Mouse (Mus musculus) forebrain, embryonic 11.5 days (tissue): ENCODE data around the gene Hsd17b1. TPM values are rescaled to one million over a fixed set of nuclear protein-coding genes. Genes with fewer than 3 reads are reported as not detected.

ENCODE experiments used
- ATAC-seq: fragments of 200-750 bp; cut with Nextera tagmentation; replicated peaks from 2 replicates; pipeline ENCODE4 v1.8.0; 2017; ENCODE audit warnings: moderate TSS enrichment; ENCODE audit not compliant: low FRiP score
- DNase-seq: peaks from one replicate; pipeline ENCODE4 v3.0.0-alpha.2; 2017; ENCODE audit warnings: low spot score
- H3K27ac ChIP-seq: fragments of 300-500 bp; sonication (generic); 2 replicates; pipeline ENCODE4 v1.5.1; 2014; ENCODE audit warnings: low read depth, low read length
- H3K27me3 ChIP-seq: fragments of 300-500 bp; sonication (generic); 2 replicates; pipeline ENCODE4 v1.6.1; 2014; ENCODE audit warnings: mild to moderate bottlenecking, low read length, mixed read lengths; ENCODE audit not compliant: control insufficient read depth, insufficient read depth
- H3K36me3 ChIP-seq: fragments of 300-500 bp; sonication (generic); 2 replicates; pipeline ENCODE4 v1.6.1; 2014; ENCODE audit warnings: mild to moderate bottlenecking, low read length, moderate library complexity, mixed read lengths; ENCODE audit not compliant: control insufficient read depth, insufficient read depth
- H3K4me1 ChIP-seq: fragments of 300-500 bp; sonication (generic); replicated peaks from 2 replicates; pipeline ENCODE4 v1.6.1; 2014; ENCODE audit warnings: low read length, mixed read lengths; ENCODE audit not compliant: control insufficient read depth, insufficient read depth
- H3K4me2 ChIP-seq: fragments of 300-500 bp; sonication (generic); 2 replicates; pipeline ENCODE4 v1.6.1; 2014; ENCODE audit warnings: low read depth, mild to moderate bottlenecking, low read length, moderate library complexity, mixed read lengths; ENCODE audit not compliant: severe bottlenecking
- H3K4me3 ChIP-seq: fragments of 300-500 bp; sonication (generic); 2 replicates; pipeline ENCODE4 v1.5.1; 2014; ENCODE audit warnings: low read depth, low read length
- H3K9ac ChIP-seq: fragments of 300-500 bp; sonication (generic); 2 replicates; pipeline ENCODE4 v1.6.1; 2014; ENCODE audit warnings: low read length
- H3K9me3 ChIP-seq: fragments of 300-500 bp; sonication (generic); 2 replicates; pipeline ENCODE4 v1.6.1; 2016; ENCODE audit warnings: low read length, mixed read lengths; ENCODE audit not compliant: control insufficient read depth
- WGBS: fragments of 180-500 bp; shearing (Covaris S2); extraction: QIAGEN DNeasy Blood & Tissue Kit; methylation state at CpG from one replicate; pipeline ENCODE4 v1.1.7; 2014; 5-methylcytosine and 5-hydroxymethylcytosine counted together
- polyA plus RNA-seq: library from polyadenylated mRNA; unstranded; fragments of >200 nt; fragmentation: Nextera tagmentation; extraction: Ambion mirVana; gene quantifications from 2 replicates; pipeline ENCODE4 v1.2.1, GENCODE M21; 2014

Hsd17b1 gene
- polyA plus RNA-seq, 1 experiment from 2014 or later: 0.19 TPM

DNA sequence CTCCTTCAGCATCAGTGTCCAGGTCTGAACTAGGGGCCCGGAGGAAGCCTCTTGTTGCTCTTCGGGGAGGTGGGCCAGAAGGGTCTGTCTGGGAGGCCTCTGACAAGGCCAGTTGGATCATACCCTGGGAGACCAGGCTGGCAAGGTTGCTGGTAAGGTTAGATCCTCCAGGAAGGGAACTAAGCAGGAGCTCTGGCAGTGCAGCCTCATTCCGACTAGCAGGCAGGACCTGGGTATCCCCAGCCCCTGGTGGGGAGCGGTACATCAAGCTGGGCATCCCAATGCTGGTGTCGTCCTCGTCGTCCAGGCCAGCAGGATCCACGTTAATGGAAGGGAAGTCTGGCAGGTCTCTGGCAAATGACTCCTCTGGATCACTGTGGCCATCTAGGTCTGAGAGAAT, 20.0 kb downstream of the Hsd17b1 start:
- Histone ChIP-seq H3K4me1 (no peaks in the 10 kb centered on the region), H3K9me3 (no peaks in the 10 kb centered on the region), H3K27ac (no peak overlapping the region), H3K4me2 (no peak overlapping the region), H3K36me3 (peaks cover 5% of the 10 kb centered on the region), H3K4me3 (no peak overlapping the region), H3K9ac (no peak overlapping the region), H3K27me3 (no peaks in the 10 kb centered on the region)
- ATAC-seq (no peak), DNase-seq (no peak)
- 94% methylated on average over 8 of the region's 8 CpGs for WGBS

DNA sequence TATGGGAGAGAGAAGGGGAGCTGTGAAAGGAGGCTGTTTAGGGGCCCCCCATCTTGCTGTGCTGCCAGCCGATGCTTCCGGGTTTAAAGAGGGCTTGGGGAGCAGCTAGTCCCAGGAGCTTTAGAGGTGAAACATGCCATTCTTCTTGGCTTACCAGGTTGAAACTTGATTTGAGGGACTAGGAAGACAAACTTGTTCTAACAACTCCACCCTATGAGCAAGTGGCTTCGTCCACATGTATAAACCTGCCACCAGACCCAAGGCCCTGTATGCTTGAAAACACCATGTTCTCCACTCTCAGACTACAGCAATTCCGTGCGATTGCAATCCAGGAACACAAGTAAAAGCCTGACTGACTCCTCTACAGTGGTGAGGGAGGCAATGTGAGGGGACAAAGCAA, 24.8 kb downstream of the Hsd17b1 start:
- peaks cover 3% of the 10 kb centered on the region for H3K36me3 ChIP-seq
- no peak for ATAC-seq
- 93% methylated on average over 5 of the region's 5 CpGs for WGBS
- no peak for DNase-seq
- no peaks in the 10 kb centered on the region for H3K27me3 ChIP-seq
- no peak overlapping the region for H3K27ac ChIP-seq
- H3K9ac ChIP-seq: no peak overlapping the region
- H3K4me1 ChIP-seq: no peaks in the 10 kb centered on the region
- H3K4me3 ChIP-seq: no peak overlapping the region
- H3K4me2 ChIP-seq: no peak overlapping the region
- no peaks in the 10 kb centered on the region for H3K9me3 ChIP-seq

DNA sequence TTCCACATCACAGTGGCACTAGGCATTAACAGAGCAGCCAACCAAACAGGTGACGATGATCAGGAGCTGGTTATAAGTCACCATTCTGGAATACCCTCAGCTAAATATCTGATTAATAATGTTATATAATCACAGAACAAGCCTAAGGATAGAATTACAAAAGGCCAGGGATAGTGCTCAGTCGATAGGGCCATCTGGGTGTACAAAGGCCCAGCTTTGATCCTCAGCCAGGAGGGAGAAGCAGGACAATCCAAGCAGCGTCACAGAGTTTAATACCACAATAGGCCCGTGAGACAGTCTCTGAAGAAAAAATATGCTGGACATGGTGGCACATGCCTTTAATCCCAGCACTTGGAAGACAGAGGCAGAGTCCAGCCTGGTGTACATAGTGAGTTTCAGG, 31.1 kb downstream of the Hsd17b1 start:
- Histone ChIP-seq H3K9me3 (no peaks in the 10 kb centered on the region), H3K27ac (no peak overlapping the region), H3K36me3 (no peaks in the 10 kb centered on the region), H3K4me3 (no peak overlapping the region), H3K9ac (no peak overlapping the region), H3K4me1 (no peaks in the 10 kb centered on the region), H3K4me2 (no peak overlapping the region), H3K27me3 (no peaks in the 10 kb centered on the region)
- ATAC-seq (no peak), DNase-seq (no peak)
- 84% methylated on average over 4 of the region's 4 CpGs for WGBS

DNA sequence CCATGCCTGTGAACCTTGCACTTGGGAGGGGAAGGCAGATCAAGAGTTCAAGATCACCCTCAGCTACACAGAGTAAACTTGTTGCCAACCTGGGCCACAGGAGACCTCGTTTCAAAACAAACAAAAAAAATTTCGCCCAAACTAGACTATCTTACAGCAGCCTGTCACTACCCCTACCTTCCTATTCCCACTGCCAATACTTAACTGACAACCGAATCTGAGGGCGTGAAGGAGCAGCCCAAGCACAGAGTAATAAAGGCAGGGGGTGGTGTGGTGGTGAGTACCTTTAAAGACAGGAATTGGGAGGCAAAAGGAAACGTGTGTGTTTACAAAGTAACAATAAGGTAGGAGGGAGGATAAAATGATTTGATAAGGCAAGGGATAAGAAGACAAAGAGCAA, 32.5 kb downstream of the Hsd17b1 start:
- H3K9me3 ChIP-seq: no peaks in the 10 kb centered on the region
- DNase-seq: no peak
- no peak overlapping the region for H3K4me2 ChIP-seq
- no peaks in the 10 kb centered on the region for H3K36me3 ChIP-seq
- no peak for ATAC-seq
- H3K27me3 ChIP-seq: no peaks in the 10 kb centered on the region
- H3K9ac ChIP-seq: no peak overlapping the region
- H3K27ac ChIP-seq: no peak overlapping the region
- H3K4me1 ChIP-seq: peaks cover 2% of the 10 kb centered on the region; the same call in 1 of the 2 replicates
- 76% methylated on average over 5 of the region's 5 CpGs for WGBS
- no peak overlapping the region for H3K4me3 ChIP-seq

DNA sequence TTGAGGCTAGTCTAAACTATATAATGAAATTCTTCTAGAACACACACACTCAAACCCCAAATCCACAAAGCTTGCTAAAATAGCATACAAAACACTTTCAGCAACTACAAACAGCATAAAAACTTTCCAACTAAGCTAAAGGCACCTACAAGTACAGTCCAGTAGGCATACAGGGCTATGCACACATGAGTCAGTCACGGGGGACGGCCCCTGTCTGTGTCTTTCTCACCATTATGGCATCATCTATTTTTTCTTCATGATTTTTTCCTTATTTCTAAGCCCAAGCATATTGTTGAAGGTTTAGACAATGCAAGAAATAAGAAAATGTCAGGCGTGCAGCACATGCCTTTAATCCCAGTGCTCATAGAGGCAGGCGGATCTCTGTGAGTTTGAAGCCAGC, 33.0 kb downstream of the Hsd17b1 start:
- Histone ChIP-seq H3K9ac (no peak overlapping the region), H3K4me2 (no peak overlapping the region), H3K27ac (no peak overlapping the region), H3K36me3 (no peaks in the 10 kb centered on the region), H3K27me3 (no peaks in the 10 kb centered on the region), H3K4me3 (no peak overlapping the region), H3K4me1 (peaks cover 6% of the 10 kb centered on the region; the same call in 1 of the 2 replicates), H3K9me3 (no peaks in the 10 kb centered on the region)
- DNase-seq (no peak), ATAC-seq (no peak)
- 90% methylated on average over 4 of the region's 4 CpGs for WGBS

DNA sequence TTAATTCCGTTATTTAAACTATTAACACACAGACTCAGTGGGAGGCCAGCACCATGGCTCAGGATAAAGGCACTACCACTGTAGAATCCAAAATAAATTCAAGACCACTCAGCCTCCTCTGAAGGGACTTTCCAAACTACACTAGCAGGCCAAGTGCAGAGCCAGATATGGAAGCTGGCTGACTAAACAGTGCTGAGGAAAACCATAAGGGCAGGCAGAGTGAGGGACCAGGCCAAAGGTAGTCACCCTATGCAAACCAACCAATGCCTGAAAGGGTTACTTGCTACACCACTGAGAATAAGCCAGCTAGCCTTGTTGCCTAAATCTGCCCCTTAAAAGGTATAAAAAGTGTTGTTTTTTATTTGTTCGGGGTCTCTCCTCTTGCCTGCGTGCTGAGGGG, 34.0 kb downstream of the Hsd17b1 start:
- Histone ChIP-seq H3K4me1 (peaks cover 6% of the 10 kb centered on the region; the same call in 1 of the 2 replicates), H3K9me3 (no peaks in the 10 kb centered on the region), H3K9ac (no peak overlapping the region), H3K27ac (no peak overlapping the region), H3K4me3 (no peak overlapping the region), H3K27me3 (no peaks in the 10 kb centered on the region), H3K4me2 (no peak overlapping the region), H3K36me3 (no peaks in the 10 kb centered on the region)
- 90% methylated on average over 3 of the region's 3 CpGs for WGBS
- ATAC-seq (no peak), DNase-seq (no peak)

DNA sequence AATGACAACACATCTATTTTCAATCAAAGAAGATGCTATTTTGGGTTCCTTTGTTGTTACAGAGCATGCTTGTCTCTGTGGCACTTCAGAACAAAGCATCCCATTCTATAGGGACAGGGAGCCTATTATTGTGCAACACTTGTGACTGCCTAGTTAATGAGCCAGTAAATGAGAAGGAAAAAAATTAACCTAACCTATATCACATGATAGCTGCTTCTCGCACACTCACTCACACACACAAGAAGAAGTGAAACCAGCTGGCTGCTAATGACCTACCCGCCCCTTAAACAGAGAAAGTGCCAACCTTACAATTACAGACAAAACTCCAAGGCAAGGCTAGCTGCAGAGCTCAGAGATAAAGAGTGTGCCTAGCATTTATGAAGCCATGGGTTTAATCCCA, 37.4 kb downstream of the Hsd17b1 start:
- ATAC-seq: no peak
- H3K4me2 ChIP-seq: no peak overlapping the region
- no peak for DNase-seq
- H3K9ac ChIP-seq: no peak overlapping the region
- H3K4me3 ChIP-seq: no peak overlapping the region
- 49% methylated on average over 2 of the region's 2 CpGs for WGBS
- no peaks in the 10 kb centered on the region for H3K36me3 ChIP-seq
- peaks cover 12% of the 10 kb centered on the region; the same call in 1 of the 2 replicates for H3K4me1 ChIP-seq
- H3K27ac ChIP-seq: peak overlapping the region; percentile 33; the same call in 1 of the 2 replicates
- no peaks in the 10 kb centered on the region for H3K9me3 ChIP-seq
- H3K27me3 ChIP-seq: no peaks in the 10 kb centered on the region

DNA sequence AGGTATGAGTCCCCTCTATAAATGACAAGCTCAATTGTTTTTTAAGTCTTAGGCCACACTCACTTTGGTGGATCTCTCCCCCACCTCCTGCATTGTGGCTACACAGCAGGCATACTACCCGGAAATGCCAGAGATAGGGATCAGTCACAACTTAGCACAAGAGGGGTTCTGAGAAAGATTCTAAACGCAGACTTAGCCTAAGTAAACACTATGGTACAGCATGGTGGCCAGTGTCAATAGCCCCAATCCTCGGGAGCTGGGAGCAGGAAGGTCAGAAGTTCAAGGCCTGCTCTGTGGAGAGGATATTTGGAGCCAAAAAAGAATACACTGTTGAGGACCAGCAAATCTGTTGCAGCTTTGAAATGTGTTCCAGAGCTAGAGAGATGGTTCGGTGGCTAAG, 39.9 kb downstream of the Hsd17b1 start:
- WGBS: 53% methylated on average over 4 of the region's 4 CpGs
- H3K9ac ChIP-seq: no peak overlapping the region; the same call in 1 of the 2 replicates
- peak overlapping the region; percentile 89; the same call in 1 of the 2 replicates for H3K4me3 ChIP-seq
- H3K27ac ChIP-seq: no peak overlapping the region
- H3K36me3 ChIP-seq: no peaks in the 10 kb centered on the region
- H3K27me3 ChIP-seq: no peaks in the 10 kb centered on the region
- H3K9me3 ChIP-seq: no peaks in the 10 kb centered on the region
- peaks cover 15% of the 10 kb centered on the region; the same call in 1 of the 2 replicates for H3K4me1 ChIP-seq
- ATAC-seq: no peak
- DNase-seq: no peak
- peak overlapping the region; percentile 95 for H3K4me2 ChIP-seq

DNA sequence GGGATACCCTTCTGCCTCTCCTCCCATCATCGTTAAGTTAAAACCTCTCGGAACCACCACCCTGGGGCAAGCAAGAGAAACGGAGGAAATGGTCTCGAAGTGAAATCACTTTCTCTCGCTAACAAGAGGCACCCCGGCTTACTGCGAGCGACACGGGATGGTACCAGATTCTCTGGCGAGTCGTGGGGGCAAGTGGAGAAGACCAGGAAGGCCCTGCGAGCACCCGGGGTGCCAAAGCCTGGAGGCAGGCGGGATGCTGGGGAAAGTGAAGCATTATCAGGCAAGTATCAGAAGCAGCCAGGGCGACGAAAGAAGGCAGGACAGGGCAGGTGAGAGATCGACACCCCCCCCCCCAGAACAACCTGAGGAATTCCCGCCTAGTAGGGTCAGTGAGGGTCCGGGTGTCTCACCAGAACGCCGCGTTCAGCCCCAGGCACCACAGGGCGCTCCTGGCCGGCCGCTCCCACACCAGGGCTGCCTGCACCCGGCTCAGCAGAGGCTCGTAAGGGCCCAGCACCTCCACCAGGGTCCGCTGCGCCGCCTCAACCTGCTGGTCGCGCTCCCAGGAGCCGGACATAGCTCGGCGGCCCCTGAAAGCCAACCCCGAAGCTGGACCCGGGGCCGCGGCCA, 41.0 kb downstream of the Hsd17b1 start:
- WGBS: under 1% methylated on average over 37 of the region's 39 CpGs

More for the DNA sequence above, 41.0 kb downstream of the Hsd17b1 start:
- Histone ChIP-seq H3K4me2 (peak overlapping the region; percentile 95), H3K4me3 (peak overlapping the region; percentile 89), H3K36me3 (peaks cover 3% of the 10 kb centered on the region), H3K27me3 (no peaks in the 10 kb centered on the region), H3K27ac (peak overlapping the region; percentile 77), H3K9me3 (no peaks in the 10 kb centered on the region), H3K9ac (peak overlapping the region; percentile 91), H3K4me1 (peaks cover 15% of the 10 kb centered on the region; the same call in 1 of the 2 replicates)
- ATAC-seq (peak; percentile 79; the same call in 1 of the 2 replicates), DNase-seq (no peak)
